Mouse (Mus musculus) intestine, postnatal 0 days (tissue): ENCODE data around the gene Tln2. TPM values are rescaled to one million over a fixed set of nuclear protein-coding genes. Genes with fewer than 3 reads are reported as not detected.

ENCODE experiments used
- ATAC-seq: fragments of 200-750 bp; cut with Nextera tagmentation; 2 replicates; pipeline ENCODE4 v1.8.0; 2017; ENCODE audit warnings: mild to moderate bottlenecking, moderate TSS enrichment, moderate library complexity
- H3K27ac ChIP-seq: fragments of 300-500 bp; sonication (generic); 2 replicates; pipeline ENCODE4 v1.5.1; 2014; ENCODE audit warnings: mild to moderate bottlenecking, low read depth, low read length, moderate library complexity
- H3K27me3 ChIP-seq: fragments of 300-500 bp; sonication (generic); replicated peaks from 2 replicates; pipeline ENCODE4 v1.6.1; 2014; ENCODE audit warnings: low read length, mixed read lengths; ENCODE audit not compliant: control insufficient read depth, insufficient read depth
- H3K36me3 ChIP-seq: fragments of 300-500 bp; sonication (generic); 2 replicates; pipeline ENCODE4 v1.6.1; 2014; ENCODE audit warnings: mild to moderate bottlenecking, moderate library complexity; ENCODE audit not compliant: control insufficient read depth, insufficient read depth
- H3K4me1 ChIP-seq: fragments of 300-500 bp; sonication (generic); replicated peaks from 2 replicates; pipeline ENCODE4 v1.6.1; 2014; ENCODE audit warnings: antibody characterized with exemption, low read length, mixed read lengths; ENCODE audit not compliant: control insufficient read depth, insufficient read depth
- H3K4me2 ChIP-seq: fragments of 300-500 bp; sonication (generic); replicated peaks from 2 replicates; pipeline ENCODE4 v1.6.1; 2014; ENCODE audit warnings: low read depth, mild to moderate bottlenecking, moderate library complexity
- H3K4me3 ChIP-seq: fragments of 300-500 bp; sonication (generic); 2 replicates; pipeline ENCODE4 v1.5.1; 2014; ENCODE audit warnings: low read depth, low read length
- H3K9ac ChIP-seq: fragments of 300-500 bp; sonication (generic); 2 replicates; pipeline ENCODE4 v1.6.1; 2014; ENCODE audit warnings: mild to moderate bottlenecking, low read depth, low read length
- H3K9me3 ChIP-seq: fragments of 300-500 bp; sonication (generic); 2 replicates; pipeline ENCODE4 v1.6.1; 2016; ENCODE audit warnings: mixed run types; ENCODE audit not compliant: control insufficient read depth
- CTCF ChIP-seq: sonication (generic); IDR thresholded peaks from 2 replicates; pipeline ENCODE4 v1.5.1; 2016; ENCODE audit warnings: low read depth, mild to moderate bottlenecking, control low read depth, antibody characterized with exemption, moderate library complexity
- WGBS: fragments of 180-500 bp; shearing (Covaris S2); extraction: QIAGEN DNeasy Blood & Tissue Kit; methylation state at CpG from one replicate; pipeline ENCODE4 v1.1.7; 2014; 5-methylcytosine and 5-hydroxymethylcytosine counted together
- polyA plus RNA-seq: library from polyadenylated mRNA; unstranded; fragments of >200 nt; fragmentation: Nextera tagmentation; extraction: Ambion mirVana; gene quantifications from 2 replicates; pipeline ENCODE4 v1.2.1, GENCODE M21; 2015

Gene Tln2
- polyA plus RNA-seq, 1 experiment from 2014 or later = 8.8 TPM

GRCm38 (mm10) chr9:67265513-67265912, 294.0 kb downstream of the Tln2 start:
- 78% methylated on average over 11 of the region's 11 CpGs for WGBS

GRCm38 (mm10) chr9:67264896-67265295, 294.6 kb downstream of the Tln2 start:
- no peaks in the 10 kb centered on the region for H3K9me3 ChIP-seq
- H3K27me3 ChIP-seq = no peaks in the 10 kb centered on the region
- no peak for ATAC-seq
- no peak for TF ChIP-seq CTCF
- no peak overlapping the region for H3K4me3 ChIP-seq
- no peak overlapping the region for H3K27ac ChIP-seq
- peaks cover 5% of the 10 kb centered on the region; the same call in 1 of the 2 replicates for H3K4me1 ChIP-seq
- WGBS = 59% methylated on average over 2 of the region's 2 CpGs
- no peaks in the 10 kb centered on the region for H3K36me3 ChIP-seq
- H3K9ac ChIP-seq = no peak overlapping the region
- no peak overlapping the region for H3K4me2 ChIP-seq

More at GRCm38 (mm10) chr9:67265513-67265912, 294.0 kb downstream of the Tln2 start:
- TF ChIP-seq CTCF = no peak
- Histone ChIP-seq H3K4me3 (no peak overlapping the region), H3K4me2 (no peak overlapping the region), H3K36me3 (no peaks in the 10 kb centered on the region), H3K27ac (no peak overlapping the region), H3K27me3 (no peaks in the 10 kb centered on the region), H3K9ac (no peak overlapping the region), H3K4me1 (0 out of 2 replicates have a peak, but pooled peaks cover 5% of the 10 kb centered on the region), H3K9me3 (no peaks in the 10 kb centered on the region)
- ATAC-seq = no peak

GRCm38 (mm10) chr9:67260835-67261599, 298.5 kb downstream of the Tln2 start:
- Histone ChIP-seq H3K27ac (no peak overlapping the region; the same call in 1 of the 2 replicates), H3K36me3 (no peaks in the 10 kb centered on the region), H3K4me3 (peak overlapping the region; percentile 12; the same call in 1 of the 2 replicates), H3K4me1 (peaks cover 4% of the 10 kb centered on the region; the same call in 1 of the 2 replicates), H3K27me3 (no peaks in the 10 kb centered on the region), H3K9me3 (no peaks in the 10 kb centered on the region), H3K9ac (no peak overlapping the region), H3K4me2 (peak overlapping the region; percentile 52)
- TF ChIP-seq CTCF = peak; percentile 21; the same call in 1 of the 2 replicates
- 29% methylated on average over 13 of the region's 13 CpGs for WGBS
- peak; percentile 77 for ATAC-seq

GRCm38 (mm10) chr9:67250141-67250540, 309.4 kb downstream of the Tln2 start:
- Histone ChIP-seq H3K9me3 (no peaks in the 10 kb centered on the region), H3K9ac (no peak overlapping the region), H3K4me2 (no peak overlapping the region), H3K27me3 (no peaks in the 10 kb centered on the region), H3K36me3 (no peaks in the 10 kb centered on the region), H3K4me3 (no peak overlapping the region), H3K4me1 (no peaks in the 10 kb centered on the region), H3K27ac (no peak overlapping the region)
- ATAC-seq = no peak
- WGBS = 43% methylated on average over 2 of the region's 2 CpGs
- no peak for TF ChIP-seq CTCF

DNA sequence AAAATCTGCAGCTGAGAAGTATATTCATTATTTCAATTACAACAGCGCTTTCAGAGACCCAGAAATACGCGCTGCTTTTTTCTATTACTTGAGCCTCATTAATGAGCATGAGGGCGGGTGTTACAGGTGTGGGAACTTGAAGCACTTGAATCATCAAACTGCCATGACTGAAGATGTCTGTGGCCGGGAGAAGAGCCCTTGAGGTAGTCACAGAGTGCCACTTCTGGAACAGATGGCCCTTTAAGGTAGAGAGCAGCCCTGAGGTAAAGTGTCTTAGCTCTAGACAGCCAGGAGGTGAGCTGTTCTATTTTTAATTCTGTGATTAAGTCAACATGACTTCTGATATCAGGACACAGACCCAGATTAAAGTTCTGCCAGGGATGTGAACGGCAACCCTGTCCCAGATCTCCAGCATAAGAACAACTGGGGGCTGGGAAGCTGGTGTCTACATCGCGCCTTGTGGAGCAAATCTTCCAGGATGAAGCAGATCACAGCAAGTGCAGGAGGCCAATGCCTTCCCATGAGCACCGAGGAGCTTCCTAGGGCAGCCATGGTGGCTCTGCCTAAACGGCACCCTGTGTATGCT, 312.0 kb downstream of the Tln2 start:
- no peaks in the 10 kb centered on the region for H3K36me3 ChIP-seq
- no peak overlapping the region for H3K4me2 ChIP-seq
- no peaks in the 10 kb centered on the region for H3K9me3 ChIP-seq
- H3K4me3 ChIP-seq = no peak overlapping the region
- H3K27me3 ChIP-seq = no peaks in the 10 kb centered on the region
- WGBS = 92% methylated on average over 10 of the region's 10 CpGs
- no peak for ATAC-seq
- TF ChIP-seq CTCF = no peak
- H3K27ac ChIP-seq = no peak overlapping the region
- no peaks in the 10 kb centered on the region for H3K4me1 ChIP-seq
- H3K9ac ChIP-seq = no peak overlapping the region

- Histone ChIP-seq H3K9me3 (no peaks in the 10 kb centered on the region), H3K9ac (no peak overlapping the region), H3K4me3 (no peak overlapping the region), H3K4me1 (no peaks in the 10 kb centered on the region), H3K27ac (no peak overlapping the region), H3K36me3 (no peaks in the 10 kb centered on the region), H3K4me2 (no peak overlapping the region), H3K27me3 (no peaks in the 10 kb centered on the region)
- no peak for ATAC-seq
- 97% methylated on average over 2 of the region's 2 CpGs for WGBS
- peak; percentile 51 for TF ChIP-seq CTCF
These were observed 314.2 kb downstream of the Tln2 start for GRCm38 (mm10) chr9:67245265-67245664.
